Mouse (Mus musculus): ENCODE results near the gene Rmi2.

- no peak for TF ChIP-seq CTCF (IDR thresholded peaks at IDR 0.05; ENCODE audit: low read depth, low read length)
- no peak for TF ChIP-seq GATA1 (IDR thresholded peaks at IDR 0.05; ENCODE audit: borderline replicate concordance, low read length)
Measured at GRCm38 (mm10) chr16:10788271-10788670, 46.6 kb upstream of the Rmi2 start, which contains the start of gene Tnp2.
